In the genomic region with DNA sequence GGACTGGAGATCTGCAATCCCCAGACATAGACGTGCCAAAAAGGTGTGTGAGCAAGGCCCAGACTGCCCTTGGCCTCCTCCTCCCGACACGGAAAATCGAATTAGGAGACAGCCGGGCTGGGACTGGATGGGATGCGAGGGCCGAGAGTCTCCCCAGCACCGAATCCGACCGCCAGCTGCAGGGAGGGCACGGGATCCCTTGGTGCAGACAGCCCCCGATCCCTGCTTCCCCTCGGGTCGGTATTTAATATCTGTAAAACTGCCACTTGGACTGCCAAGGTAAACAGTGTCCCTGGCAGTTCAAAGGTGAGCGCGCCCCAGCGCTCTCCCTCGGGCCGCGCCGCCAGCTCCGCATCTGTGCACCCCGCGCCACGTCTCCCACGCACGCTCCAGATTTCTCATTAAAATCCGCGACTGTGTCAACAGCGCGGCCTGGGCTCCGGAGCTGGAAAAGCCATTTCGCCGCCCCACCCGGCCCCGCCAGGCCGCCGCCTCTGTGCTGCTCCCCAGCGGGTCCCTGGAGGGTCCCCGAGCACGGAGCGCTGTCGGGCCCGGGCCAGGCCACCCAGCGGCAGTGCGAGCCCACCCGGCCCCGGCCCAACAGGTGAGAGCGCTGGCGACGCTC, we compare ENCODE assay signal across 9 mouse cellular contexts. TPM values are rescaled to one million over a fixed set of nuclear protein-coding genes. Genes with fewer than 3 reads are reported as not detected.
DNase-seq lines count a peak whose midpoint lies in the region; ATAC-seq lines count a peak whose summit lies in the region.
"Had no signal": no experiment of that assay in that cellular context is flagged by ENCODE, and none has a peak within 500 bp of the region (broad histone marks: within the 10 kb centered on the region; RNA-seq: fewer than 3 reads in every experiment).

No protein-coding gene starts in this region.

- peak; percentile 5 to 11 for DNase-seq in left cerebral cortex, adult 18-20 months (ENCODE audit: low spot score in 2 of 2)
- DNase-seq in left cerebral cortex, postnatal 4 days, result no peak
- DNase-seq in embryonic facial prominence, embryonic 14.5 days (ENCODE audit: low spot score), result peak; percentile 16
- peak; percentile 65 for DNase-seq in neural tube, embryonic 10.5 days (ENCODE audit: extremely low spot score, low spot score)
- DNase-seq in urinary bladder, adult 18-20 months (ENCODE audit: low spot score in 2 of 2), result no peak
- no peak for DNase-seq in adrenal gland, postnatal 4 days (ENCODE audit: low spot score in 2 of 2)
- DNase-seq in spleen, postnatal 4 days (ENCODE audit: low spot score in 2 of 2), result no peak

- peak; percentile 45; the same call in 1 of the 2 replicates for ATAC-seq in embryonic facial prominence, embryonic 14.5 days (ENCODE audit: low read depth)
- ATAC-seq in kidney, embryonic 16.5 days (ENCODE audit: low FRiP score, low TSS enrichment), result peak; percentile 87

- peak overlapping the region; percentile 52 for H3K9ac ChIP-seq in embryonic facial prominence, embryonic 14.5 days (ENCODE audit: low read depth, low read length)
- H3K9ac ChIP-seq in kidney, embryonic 16.5 days (replicated peaks; ENCODE audit: low read length), result peak overlapping the region; percentile 42

- no peak overlapping the region for H3K27ac ChIP-seq in embryonic facial prominence, embryonic 14.5 days (replicated peaks; ENCODE audit: low read depth, low read length)
- H3K27ac ChIP-seq in kidney, embryonic 16.5 days (ENCODE audit: low read length), result peak overlapping the region; percentile 70

- H3K4me1 ChIP-seq in embryonic facial prominence, embryonic 14.5 days (ENCODE audit: control insufficient read depth, insufficient read depth, low read length), result no peaks in the 10 kb centered on the region
- H3K4me1 ChIP-seq in kidney, embryonic 16.5 days (ENCODE audit: insufficient read depth, low read length), result peaks cover 11% of the 10 kb centered on the region

- peak overlapping the region; percentile 40 for H3K4me3 ChIP-seq in embryonic facial prominence, embryonic 14.5 days (ENCODE audit: low read depth, low read length)
- peak overlapping the region; percentile 40 for H3K4me3 ChIP-seq in kidney, embryonic 16.5 days (ENCODE audit: low read length)

- under 1% methylated on average over 33 of the region's 51 CpGs for WGBS in embryonic facial prominence, embryonic 14.5 days
- 1% methylated on average over 51 of the region's 51 CpGs for WGBS in kidney, embryonic 16.5 days

- peaks cover 57% of the 10 kb centered on the region for H3K27me3 ChIP-seq in embryonic facial prominence, embryonic 14.5 days (replicated peaks; ENCODE audit: control insufficient read depth, insufficient read depth, low read length)
- peaks cover 22% of the 10 kb centered on the region for H3K27me3 ChIP-seq in kidney, embryonic 16.5 days (ENCODE audit: insufficient read depth, low read length)

- intact Hi-C loops in left cerebral cortex, postnatal 4 days (cut with DNase I), result no loop called here

- H3K36me3 ChIP-seq in embryonic facial prominence, embryonic 14.5 days (ENCODE audit: control insufficient read depth, insufficient read depth, low read length), result no peaks in the 10 kb centered on the region
- H3K36me3 ChIP-seq in kidney, embryonic 16.5 days (ENCODE audit: insufficient read depth, low read length), result no peaks in the 10 kb centered on the region

- H3K4me2 ChIP-seq in embryonic facial prominence, embryonic 14.5 days (ENCODE audit: low read depth, low read length), result peak overlapping the region; percentile 68
- H3K4me2 ChIP-seq in kidney, embryonic 16.5 days (replicated peaks; ENCODE audit: low read depth, low read length), result peak overlapping the region; percentile 62

- no peaks in the 10 kb centered on the region for H3K9me3 ChIP-seq in embryonic facial prominence, embryonic 14.5 days (ENCODE audit: control insufficient read depth, low read length)
- H3K9me3 ChIP-seq in kidney, embryonic 16.5 days (ENCODE audit: low read length), result peaks cover 3% of the 10 kb centered on the region

RNA-seq across cellular contexts. Expression of gene Gm12830, which starts 21.7 kb away (rescaled TPM):
- total RNA-seq in left cerebral cortex, adult 18-20 months (2021), result not detected
- total RNA-seq in left cerebral cortex, postnatal 4 days (2021), result not detected
- polyA plus RNA-seq in embryonic facial prominence, embryonic 14.5 days (2014; fragmentation: Nextera tagmentation; extraction: Ambion mirVana), result not detected in 2 replicates
- polyA plus RNA-seq in kidney, embryonic 16.5 days (2015; fragmentation: Nextera tagmentation; extraction: Ambion mirVana), result 0.06 and 0.13 TPM in 2 replicates
- total RNA-seq in adrenal gland, postnatal 4 days (2021), result not detected
- polyA plus RNA-seq: large intestine, adult 2 months had no signal

Comparison
In these comparisons a context has a peak if more than half of its experiments do, and no peak if none do; other contexts are left out.
1. DNase-seq: peak in left cerebral cortex, adult 18-20 months (2 of 2), embryonic facial prominence, embryonic 14.5 days (single experiment) and neural tube, embryonic 10.5 days (single experiment); none in left cerebral cortex, postnatal 4 days (single experiment), urinary bladder, adult 18-20 months (0 of 2), adrenal gland, postnatal 4 days (0 of 2) and spleen, postnatal 4 days (0 of 2).